Mouse (Mus musculus): ENCODE results near the gene Fgfr2. TPM values are rescaled to one million over a fixed set of nuclear protein-coding genes. Genes with fewer than 3 reads are reported as not detected.
"Not testable (repeated sequence)": the region's sequence is repeated elsewhere in the genome, so short reads cannot be mapped to it uniquely, and the experiment has no call there.

The Fgfr2 gene
- polyA plus RNA-seq, 1 experiment from 2014 or later, result 86.9 TPM

DNA sequence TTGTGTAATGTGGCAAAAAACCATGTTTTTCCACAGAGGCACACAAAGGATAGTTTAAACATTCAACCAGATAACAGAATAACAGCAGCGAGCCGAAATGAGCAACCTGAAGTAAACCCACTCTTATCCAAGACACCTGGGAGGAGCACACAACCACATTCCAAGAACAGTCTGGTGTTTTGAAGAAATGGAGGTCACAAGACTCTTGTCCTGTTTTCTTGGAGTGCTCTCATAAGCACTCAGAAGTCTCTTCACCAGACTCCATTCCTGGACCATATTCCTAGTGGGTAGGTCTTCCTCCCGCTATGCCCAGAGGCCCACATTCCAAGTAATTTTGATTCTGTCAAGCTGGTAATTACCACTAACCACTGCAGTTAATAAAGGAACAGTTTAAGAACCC lies 1973.0 kb downstream of the Fgfr2 start:
- ATAC-seq (ENCODE audit: insufficient read depth, low FRiP score, low TSS enrichment), result no peak
- no peak for DNase-seq (ENCODE audit: low spot score)
- no peaks in the 10 kb centered on the region for H3K9me3 ChIP-seq (ENCODE audit: control insufficient read depth, low read length)
- H3K36me3 ChIP-seq (ENCODE audit: control insufficient read depth, insufficient read depth, low read length), result no peaks in the 10 kb centered on the region
- no peak overlapping the region for H3K9ac ChIP-seq (ENCODE audit: low read length)
- no peak overlapping the region for H3K27ac ChIP-seq (ENCODE audit: low read depth, low read length)
- no peaks in the 10 kb centered on the region for H3K27me3 ChIP-seq (ENCODE audit: control insufficient read depth, insufficient read depth, low read length)
- no peak overlapping the region for H3K4me3 ChIP-seq (ENCODE audit: low read depth, low read length)
- H3K4me1 ChIP-seq (ENCODE audit: control insufficient read depth, insufficient read depth, low read length), result no peaks in the 10 kb centered on the region
- H3K4me2 ChIP-seq (ENCODE audit: low read depth), result no peak overlapping the region
- 92% methylated on average over 3 of the region's 3 CpGs for WGBS

DNA sequence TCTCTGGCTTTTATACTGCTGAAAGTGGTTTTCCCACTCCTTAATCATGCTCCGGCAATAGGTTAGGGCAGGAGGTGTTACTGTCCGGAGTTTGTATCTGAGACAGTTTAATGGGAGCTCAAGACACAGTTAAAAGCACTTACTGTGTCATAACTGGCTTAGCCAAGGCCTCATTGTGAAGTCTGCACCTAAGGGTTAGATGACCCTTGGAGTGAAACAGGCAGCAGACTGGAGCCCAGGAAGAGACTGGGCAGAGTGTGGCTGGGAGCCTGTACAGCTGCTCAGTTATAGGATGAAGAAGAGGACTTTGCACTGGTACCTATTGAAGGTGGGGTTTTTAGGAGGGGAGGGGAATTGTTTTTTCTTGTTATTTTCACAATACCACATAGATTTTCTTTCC lies 1976.9 kb downstream of the Fgfr2 start, which contains the start of gene 4933402N03Rik:
TSS of gene 4933402N03Rik (minus strand) at position 101 of the 400 bp plus-strand sequence.
- 92% methylated on average over 2 of the region's 2 CpGs for WGBS
- DNase-seq (ENCODE audit: low spot score), result no peak
- ATAC-seq (ENCODE audit: insufficient read depth, low FRiP score, low TSS enrichment), result no peak
- Histone ChIP-seq H3K4me2 (ENCODE audit: low read depth) (no peak within 1 kb of the TSS), H3K36me3 (ENCODE audit: control insufficient read depth, insufficient read depth, low read length) (no peaks in the 10 kb centered on the region), H3K9me3 (ENCODE audit: control insufficient read depth, low read length) (no peaks in the 10 kb centered on the region), H3K27me3 (ENCODE audit: control insufficient read depth, insufficient read depth, low read length) (no peaks in the 10 kb centered on the region), H3K27ac (ENCODE audit: low read depth, low read length) (no peak within 1 kb of the TSS), H3K9ac (ENCODE audit: low read length) (no peak within 1 kb of the TSS), H3K4me1 (ENCODE audit: control insufficient read depth, insufficient read depth, low read length) (no peaks in the 10 kb centered on the region), H3K4me3 (ENCODE audit: low read depth, low read length) (no peak within 1 kb of the TSS)

DNA sequence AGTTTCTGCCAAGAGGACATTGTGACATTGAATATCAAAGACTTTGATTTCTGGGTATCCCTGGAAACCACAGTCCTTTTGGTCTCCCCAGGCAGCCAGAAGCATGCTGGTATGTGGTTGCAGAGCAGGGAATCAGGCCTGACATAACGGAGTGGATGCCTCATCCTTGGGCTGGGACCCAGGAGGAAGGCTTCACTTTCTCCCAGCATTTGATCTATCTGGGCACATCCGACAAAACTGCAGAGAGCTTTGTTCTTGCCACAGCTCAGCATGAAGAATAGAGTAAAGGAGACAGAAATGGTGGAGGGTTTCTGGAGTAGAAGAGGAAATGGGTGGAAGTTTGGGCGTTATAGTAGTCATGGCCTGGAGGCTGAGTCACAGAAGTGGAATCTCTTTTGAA lies 1990.0 kb downstream of the Fgfr2 start:
- no peaks in the 10 kb centered on the region for H3K4me1 ChIP-seq (ENCODE audit: control insufficient read depth, insufficient read depth, low read length)
- DNase-seq (ENCODE audit: low spot score) (no peak), ATAC-seq (ENCODE audit: insufficient read depth, low FRiP score, low TSS enrichment) (no peak)
- no peak overlapping the region for H3K27ac ChIP-seq (ENCODE audit: low read depth, low read length)
- H3K9ac ChIP-seq (ENCODE audit: low read length), result no peak overlapping the region
- no peaks in the 10 kb centered on the region for H3K27me3 ChIP-seq (ENCODE audit: control insufficient read depth, insufficient read depth, low read length)
- WGBS, result 75% methylated on average over 3 of the region's 3 CpGs
- H3K4me3 ChIP-seq (ENCODE audit: low read depth, low read length), result no peak overlapping the region
- no peak overlapping the region for H3K4me2 ChIP-seq (ENCODE audit: low read depth)
- no peaks in the 10 kb centered on the region for H3K9me3 ChIP-seq (ENCODE audit: control insufficient read depth, low read length)
- H3K36me3 ChIP-seq (ENCODE audit: control insufficient read depth, insufficient read depth, low read length), result no peaks in the 10 kb centered on the region

DNA sequence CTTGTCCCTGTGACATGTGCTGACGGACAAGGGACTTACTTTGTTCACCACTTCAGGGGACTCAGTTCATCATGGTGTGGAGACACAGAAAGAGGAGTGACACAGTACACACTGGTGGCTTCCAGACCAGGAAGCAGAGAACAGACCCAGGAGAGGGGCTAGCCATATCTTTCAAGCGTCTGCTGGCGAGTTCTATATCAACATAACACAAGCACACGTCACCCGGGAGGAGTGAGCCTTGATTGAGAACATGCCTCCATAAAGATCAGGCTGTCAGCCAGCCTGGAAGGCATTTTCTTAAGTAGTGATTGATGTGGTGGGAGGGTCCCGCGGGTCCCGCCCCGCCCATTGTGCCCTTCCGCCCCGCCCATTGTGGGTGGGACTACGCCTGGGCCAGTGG lies 1993.1 kb downstream of the Fgfr2 start:
- DNase-seq (ENCODE audit: low spot score) (peak; percentile 19), ATAC-seq (ENCODE audit: insufficient read depth, low FRiP score, low TSS enrichment) (no peak)
- WGBS, result 74% methylated on average over 12 of the region's 12 CpGs
- H3K9ac ChIP-seq (ENCODE audit: low read length), result no peak overlapping the region
- no peak overlapping the region for H3K4me2 ChIP-seq (ENCODE audit: low read depth)
- no peaks in the 10 kb centered on the region for H3K4me1 ChIP-seq (ENCODE audit: control insufficient read depth, insufficient read depth, low read length)
- H3K4me3 ChIP-seq (ENCODE audit: low read depth, low read length), result no peak overlapping the region
- no peaks in the 10 kb centered on the region for H3K36me3 ChIP-seq (ENCODE audit: control insufficient read depth, insufficient read depth, low read length)
- no peaks in the 10 kb centered on the region for H3K9me3 ChIP-seq (ENCODE audit: control insufficient read depth, low read length)
- no peaks in the 10 kb centered on the region for H3K27me3 ChIP-seq (ENCODE audit: control insufficient read depth, insufficient read depth, low read length)
- no peak overlapping the region for H3K27ac ChIP-seq (ENCODE audit: low read depth, low read length)

DNA sequence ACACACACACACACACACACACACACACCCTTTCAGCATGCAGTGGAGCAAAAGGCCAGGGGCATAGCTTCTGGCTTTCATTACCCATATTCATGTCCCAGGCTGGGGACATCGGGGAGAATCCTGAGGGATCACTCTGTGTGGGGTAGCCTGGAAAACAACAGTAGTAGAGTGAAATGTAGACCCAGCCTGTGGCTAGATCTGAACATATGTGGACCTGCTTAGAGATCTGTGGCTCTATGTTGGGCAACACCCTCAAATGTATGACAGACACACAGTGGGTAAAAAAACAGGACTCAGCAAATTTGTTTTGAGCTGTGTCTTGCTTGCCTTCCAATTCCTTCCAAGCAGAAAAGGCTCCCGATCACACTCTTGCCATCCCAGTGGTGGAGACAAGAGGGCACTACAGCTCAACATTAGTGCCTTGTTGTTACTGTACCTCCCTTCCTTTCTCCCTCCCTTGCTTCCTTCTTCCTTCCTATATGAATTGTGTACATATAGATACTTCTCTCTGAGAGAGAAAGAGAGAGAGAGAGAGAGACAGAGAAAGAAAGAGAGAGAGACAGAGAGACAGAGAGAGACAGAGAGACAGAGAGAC lies 2000.8 kb downstream of the Fgfr2 start:
- Histone ChIP-seq H3K27ac (ENCODE audit: low read depth, low read length) (no peak overlapping the region), H3K36me3 (ENCODE audit: control insufficient read depth, insufficient read depth, low read length) (no peaks in the 10 kb centered on the region), H3K9me3 (ENCODE audit: control insufficient read depth, low read length) (no peaks in the 10 kb centered on the region), H3K4me2 (ENCODE audit: low read depth) (no peak overlapping the region), H3K27me3 (ENCODE audit: control insufficient read depth, insufficient read depth, low read length) (no peaks in the 10 kb centered on the region), H3K4me1 (ENCODE audit: control insufficient read depth, insufficient read depth, low read length) (no peaks in the 10 kb centered on the region), H3K9ac (ENCODE audit: low read length) (no peak overlapping the region), H3K4me3 (ENCODE audit: low read depth, low read length) (no peak overlapping the region)
- no peak for DNase-seq (ENCODE audit: low spot score)
- 93% methylated on average over 2 of the region's 2 CpGs for WGBS
- no peak for ATAC-seq (ENCODE audit: insufficient read depth, low FRiP score, low TSS enrichment)

DNA sequence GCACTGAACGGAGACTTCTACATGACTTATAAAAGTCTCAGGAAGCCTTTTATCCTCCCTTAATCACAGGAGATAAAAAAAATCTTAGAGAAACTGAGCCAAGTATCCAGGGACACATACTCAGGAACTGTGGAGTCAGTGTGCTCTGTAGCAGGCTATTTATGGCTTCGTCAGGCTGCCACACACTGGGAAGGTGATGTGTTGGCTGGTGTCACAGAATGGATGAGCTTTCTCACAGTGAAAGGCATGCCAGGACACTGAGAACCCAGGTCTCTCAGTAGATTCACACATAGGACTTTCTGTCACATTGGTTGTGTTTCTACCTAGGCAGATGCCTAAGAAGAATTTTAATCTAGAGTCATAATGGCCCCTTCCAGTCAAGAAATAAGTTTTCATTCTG lies 2008.7 kb downstream of the Fgfr2 start:
- no peak for DNase-seq (ENCODE audit: low spot score)
- ATAC-seq (ENCODE audit: insufficient read depth, low FRiP score, low TSS enrichment), result no peak
- 80% methylated on average over 2 of the region's 2 CpGs for WGBS
- H3K4me2 ChIP-seq (ENCODE audit: low read depth), result no peak overlapping the region
- H3K4me3 ChIP-seq (ENCODE audit: low read depth, low read length), result no peak overlapping the region
- H3K36me3 ChIP-seq (ENCODE audit: control insufficient read depth, insufficient read depth, low read length), result no peaks in the 10 kb centered on the region
- H3K4me1 ChIP-seq (ENCODE audit: control insufficient read depth, insufficient read depth, low read length), result no peaks in the 10 kb centered on the region
- H3K9ac ChIP-seq (ENCODE audit: low read length), result no peak overlapping the region
- H3K9me3 ChIP-seq (ENCODE audit: control insufficient read depth, low read length), result no peaks in the 10 kb centered on the region
- H3K27ac ChIP-seq (ENCODE audit: low read depth, low read length), result no peak overlapping the region
- H3K27me3 ChIP-seq (ENCODE audit: control insufficient read depth, insufficient read depth, low read length), result no peaks in the 10 kb centered on the region

DNA sequence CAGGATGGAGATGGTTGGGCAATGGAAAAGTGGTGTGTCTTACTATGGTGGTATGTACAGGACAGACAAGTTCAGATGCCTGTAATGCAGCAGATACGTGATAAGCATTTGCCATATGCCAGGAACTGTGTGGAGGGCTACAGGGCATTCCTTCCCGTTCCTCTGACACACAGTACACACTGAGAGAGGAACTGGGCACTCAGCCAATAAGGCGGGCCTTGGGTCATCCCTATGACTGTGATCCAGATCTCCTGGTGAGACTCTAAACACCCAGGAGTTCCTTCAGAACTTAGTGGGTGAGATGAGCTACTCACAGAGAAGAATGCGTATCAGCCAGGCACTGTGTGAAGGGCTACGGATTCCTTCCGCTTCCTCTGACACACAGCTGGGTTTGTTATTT lies 2009.5 kb downstream of the Fgfr2 start:
- H3K9ac ChIP-seq (ENCODE audit: low read length), result no peak overlapping the region
- ATAC-seq (ENCODE audit: insufficient read depth, low FRiP score, low TSS enrichment) (no peak), DNase-seq (ENCODE audit: low spot score) (no peak)
- H3K27me3 ChIP-seq (ENCODE audit: control insufficient read depth, insufficient read depth, low read length), result no peaks in the 10 kb centered on the region
- no peak overlapping the region for H3K4me3 ChIP-seq (ENCODE audit: low read depth, low read length)
- H3K4me1 ChIP-seq (ENCODE audit: control insufficient read depth, insufficient read depth, low read length), result no peaks in the 10 kb centered on the region
- WGBS, result 76% methylated on average over 6 of the region's 6 CpGs
- H3K27ac ChIP-seq (ENCODE audit: low read depth, low read length), result no peak overlapping the region
- no peaks in the 10 kb centered on the region for H3K36me3 ChIP-seq (ENCODE audit: control insufficient read depth, insufficient read depth, low read length)
- no peaks in the 10 kb centered on the region for H3K9me3 ChIP-seq (ENCODE audit: control insufficient read depth, low read length)
- H3K4me2 ChIP-seq (ENCODE audit: low read depth), result no peak overlapping the region

DNA sequence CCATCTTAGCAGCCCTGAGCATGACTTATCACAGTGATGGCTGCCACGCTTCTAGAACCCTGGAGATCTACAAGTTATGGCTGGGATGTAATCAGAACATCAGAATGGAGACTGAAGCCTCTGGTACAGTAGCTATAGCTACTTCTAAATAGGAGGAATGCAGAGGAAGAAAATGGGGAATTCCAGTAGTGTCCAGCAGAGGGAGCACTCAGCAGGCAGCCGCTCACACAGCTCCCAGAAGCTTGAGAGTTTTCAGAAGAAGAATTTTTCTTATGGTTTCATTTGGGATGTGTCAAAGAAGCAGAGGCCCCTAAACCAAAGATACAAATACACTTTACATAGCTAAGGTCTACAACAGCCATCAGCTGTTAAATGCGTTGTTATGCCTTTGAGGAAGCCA lies 2010.7 kb downstream of the Fgfr2 start:
- no peaks in the 10 kb centered on the region for H3K9me3 ChIP-seq (ENCODE audit: control insufficient read depth, low read length)
- H3K9ac ChIP-seq (ENCODE audit: low read length), result no peak overlapping the region
- no peak overlapping the region for H3K27ac ChIP-seq (ENCODE audit: low read depth, low read length)
- H3K4me3 ChIP-seq (ENCODE audit: low read depth, low read length), result no peak overlapping the region
- no peaks in the 10 kb centered on the region for H3K36me3 ChIP-seq (ENCODE audit: control insufficient read depth, insufficient read depth, low read length)
- ATAC-seq (ENCODE audit: insufficient read depth, low FRiP score, low TSS enrichment), result no peak
- no peaks in the 10 kb centered on the region for H3K27me3 ChIP-seq (ENCODE audit: control insufficient read depth, insufficient read depth, low read length)
- H3K4me1 ChIP-seq (ENCODE audit: control insufficient read depth, insufficient read depth, low read length), result no peaks in the 10 kb centered on the region
- WGBS, result 31% methylated on average over 3 of the region's 3 CpGs
- DNase-seq (ENCODE audit: low spot score), result peak; percentile 53
- no peak overlapping the region for H3K4me2 ChIP-seq (ENCODE audit: low read depth)

DNA sequence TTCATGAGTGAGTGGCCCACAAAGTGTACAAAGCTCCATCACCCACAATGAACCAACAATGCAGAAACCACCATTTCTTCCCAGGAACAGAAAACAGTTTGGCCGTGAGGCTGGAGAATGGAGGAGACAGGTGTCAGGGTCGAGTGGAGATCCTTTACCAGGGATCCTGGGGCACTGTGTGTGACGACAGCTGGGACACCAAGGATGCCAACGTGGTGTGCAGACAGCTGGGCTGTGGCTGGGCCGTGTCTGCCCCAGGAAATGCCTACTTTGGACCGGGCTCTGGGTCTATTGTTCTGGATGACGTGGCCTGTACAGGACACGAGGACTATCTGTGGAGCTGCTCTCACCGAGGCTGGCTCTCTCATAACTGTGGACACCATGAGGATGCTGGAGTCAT lies 2040.7 kb downstream of the Fgfr2 start:
- H3K4me2 ChIP-seq (ENCODE audit: low read depth), result not testable (repeated sequence)

More for the DNA sequence above, 2040.7 kb downstream of the Fgfr2 start:
- ATAC-seq (ENCODE audit: insufficient read depth, low FRiP score, low TSS enrichment); H3K4me1 ChIP-seq (ENCODE audit: control insufficient read depth, insufficient read depth, low read length); H3K27ac ChIP-seq (ENCODE audit: low read depth, low read length); H3K9ac ChIP-seq (ENCODE audit: low read length); H3K36me3 ChIP-seq (ENCODE audit: control insufficient read depth, insufficient read depth, low read length); H3K4me3 ChIP-seq (ENCODE audit: low read depth, low read length); H3K9me3 ChIP-seq (ENCODE audit: control insufficient read depth, low read length); DNase-seq (ENCODE audit: low spot score); H3K27me3 ChIP-seq (ENCODE audit: control insufficient read depth, insufficient read depth, low read length): not testable (repeated sequence)
- 85% methylated on average over 9 of the region's 9 CpGs for WGBS
